Mouse (Mus musculus) forebrain, embryonic 16.5 days (tissue): Measurements from ENCODE around the gene Wfdc12. TPM values are rescaled to one million over a fixed set of nuclear protein-coding genes. Genes with fewer than 3 reads are reported as not detected.

Source experiments
- ATAC-seq: fragments of 200-750 bp; cut with Nextera tagmentation; 2 replicates; pipeline ENCODE4 v1.8.0; 2017; ENCODE audit warnings: mild to moderate bottlenecking, moderate library complexity
- H3K27ac ChIP-seq: fragments of 300-500 bp; sonication (generic); 2 replicates; pipeline ENCODE4 v1.5.1; 2014; ENCODE audit warnings: low read length, control low read depth
- H3K27me3 ChIP-seq: fragments of 300-500 bp; sonication (generic); replicated peaks from 2 replicates; pipeline ENCODE4 v1.6.1; 2014; ENCODE audit warnings: low read length; ENCODE audit not compliant: control insufficient read depth, insufficient read depth
- H3K36me3 ChIP-seq: fragments of 300-500 bp; sonication (generic); 2 replicates; pipeline ENCODE4 v1.6.1; 2014; ENCODE audit not compliant: control insufficient read depth, insufficient read depth
- H3K4me1 ChIP-seq: fragments of 300-500 bp; sonication (generic); replicated peaks from 2 replicates; pipeline ENCODE4 v1.6.1; 2014; ENCODE audit warnings: low read length; ENCODE audit not compliant: control insufficient read depth, insufficient read depth
- H3K4me2 ChIP-seq: fragments of 300-500 bp; sonication (generic); 2 replicates; pipeline ENCODE4 v1.6.1; 2014; ENCODE audit warnings: mild to moderate bottlenecking, low read length, control low read depth
- H3K4me3 ChIP-seq: fragments of 300-500 bp; sonication (generic); replicated peaks from 2 replicates; pipeline ENCODE4 v1.5.1; 2014; ENCODE audit warnings: mild to moderate bottlenecking, low read length, control low read depth
- H3K9ac ChIP-seq: fragments of 300-500 bp; sonication (generic); replicated peaks from 2 replicates; pipeline ENCODE4 v1.6.1; 2014; ENCODE audit warnings: low read depth, low read length, control low read depth
- H3K9me3 ChIP-seq: fragments of 300-500 bp; sonication (generic); 2 replicates; pipeline ENCODE4 v1.6.1; 2016; ENCODE audit warnings: low read length; ENCODE audit not compliant: control insufficient read depth
- WGBS: fragments of 180-500 bp; shearing (Covaris S2); extraction: QIAGEN DNeasy Blood & Tissue Kit; methylation state at CpG from one replicate; pipeline ENCODE4 v1.1.7; 2014; 5-methylcytosine and 5-hydroxymethylcytosine counted together
- polyA plus RNA-seq: library from polyadenylated mRNA; unstranded; fragments of >200 nt; fragmentation: Nextera tagmentation; extraction: Ambion mirVana; gene quantifications from 2 replicates; pipeline ENCODE4 v1.2.1, GENCODE M21; 2015

Wfdc12 gene
- polyA plus RNA-seq: not detected in 2 replicates

DNA sequence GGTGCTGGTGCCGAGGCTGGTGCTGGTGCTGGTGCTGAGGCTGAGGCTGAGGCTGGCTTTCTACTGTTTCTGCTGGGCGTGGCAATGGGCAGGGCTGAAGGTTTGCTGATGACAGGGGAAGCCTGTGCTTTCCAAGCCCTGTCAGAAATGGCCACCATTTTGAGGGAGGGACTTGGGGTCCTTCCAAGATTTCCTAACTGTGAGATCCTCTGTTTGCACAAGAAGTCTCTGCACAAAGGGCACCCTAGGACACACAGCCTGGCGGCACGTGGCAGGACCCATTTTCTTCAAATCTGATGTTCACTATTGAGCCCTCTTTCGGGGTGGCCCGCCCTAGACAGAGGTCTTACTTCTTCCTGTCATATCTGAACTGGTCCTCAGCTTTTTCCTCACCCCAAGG, at the start of gene Wfdc12:
Gene Wfdc12 (minus strand): TSS at position 33 of the 400 bp plus-strand sequence.
- Histone ChIP-seq H3K4me3 (no peak within 1 kb of the TSS), H3K27me3 (no peaks in the 10 kb centered on the region), H3K4me1 (no peaks in the 10 kb centered on the region), H3K9me3 (no peaks in the 10 kb centered on the region), H3K4me2 (no peak within 1 kb of the TSS), H3K36me3 (no peaks in the 10 kb centered on the region), H3K9ac (no peak within 1 kb of the TSS), H3K27ac (no peak within 1 kb of the TSS)
- no peak for ATAC-seq
- 89% methylated on average over 6 of the region's 6 CpGs for WGBS

DNA sequence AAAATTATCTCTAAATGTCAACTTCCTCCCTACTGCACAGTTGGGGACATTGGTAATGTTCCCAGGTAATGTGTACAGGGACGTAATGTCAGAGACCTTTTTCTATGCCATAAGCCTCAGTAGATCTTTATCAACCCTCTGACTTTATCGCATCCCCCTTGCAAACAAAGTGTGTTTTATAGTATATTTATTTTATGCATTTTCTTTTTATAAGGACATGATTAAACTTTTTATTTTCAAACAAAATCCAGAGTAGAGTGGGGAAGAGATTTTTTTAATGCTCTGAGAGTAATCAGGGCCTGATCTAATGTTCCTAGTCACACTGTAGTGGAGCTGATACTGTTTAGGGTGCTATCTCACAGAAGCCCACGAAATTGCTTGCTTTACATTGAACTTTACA, 48.0 kb upstream of the Wfdc12 start, which contains the start of gene Svs2:
Gene Svs2 (minus strand): TSS at position 101 of the 400 bp plus-strand sequence.
- Histone ChIP-seq H3K4me1 (no peaks in the 10 kb centered on the region), H3K27me3 (no peaks in the 10 kb centered on the region), H3K36me3 (no peaks in the 10 kb centered on the region), H3K9me3 (no peaks in the 10 kb centered on the region), H3K4me2 (no peak within 1 kb of the TSS), H3K4me3 (no peak within 1 kb of the TSS), H3K27ac (no peak within 1 kb of the TSS), H3K9ac (no peak within 1 kb of the TSS)
- 88% methylated on average over 3 of the region's 3 CpGs for WGBS
- no peak for ATAC-seq

DNA sequence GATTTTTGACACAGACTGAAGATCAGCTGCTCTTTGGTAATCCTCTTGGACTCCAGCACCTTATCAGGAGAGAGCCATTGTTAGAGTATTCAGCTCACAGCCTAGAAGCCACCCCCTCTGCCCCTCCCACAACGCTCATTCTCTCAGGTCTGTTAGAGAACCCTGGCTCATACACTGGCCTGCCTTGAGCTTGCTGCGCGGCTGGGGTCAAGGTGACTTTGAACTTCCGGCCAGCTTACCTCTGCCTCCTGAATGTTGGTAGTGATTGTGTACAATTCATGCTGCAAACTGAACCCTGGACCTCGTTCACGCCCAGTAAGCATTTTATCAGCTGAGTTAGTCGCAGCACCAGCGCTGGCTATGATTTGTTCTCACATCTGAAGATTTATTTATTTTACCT, 42.3 kb upstream of the Wfdc12 start:
- Histone ChIP-seq H3K4me3 (no peak overlapping the region), H3K9ac (no peak overlapping the region), H3K27ac (no peak overlapping the region), H3K9me3 (no peaks in the 10 kb centered on the region), H3K27me3 (no peaks in the 10 kb centered on the region), H3K4me1 (no peaks in the 10 kb centered on the region), H3K4me2 (no peak overlapping the region), H3K36me3 (no peaks in the 10 kb centered on the region)
- no peak for ATAC-seq
- WGBS: 95% methylated on average over 8 of the region's 8 CpGs

DNA sequence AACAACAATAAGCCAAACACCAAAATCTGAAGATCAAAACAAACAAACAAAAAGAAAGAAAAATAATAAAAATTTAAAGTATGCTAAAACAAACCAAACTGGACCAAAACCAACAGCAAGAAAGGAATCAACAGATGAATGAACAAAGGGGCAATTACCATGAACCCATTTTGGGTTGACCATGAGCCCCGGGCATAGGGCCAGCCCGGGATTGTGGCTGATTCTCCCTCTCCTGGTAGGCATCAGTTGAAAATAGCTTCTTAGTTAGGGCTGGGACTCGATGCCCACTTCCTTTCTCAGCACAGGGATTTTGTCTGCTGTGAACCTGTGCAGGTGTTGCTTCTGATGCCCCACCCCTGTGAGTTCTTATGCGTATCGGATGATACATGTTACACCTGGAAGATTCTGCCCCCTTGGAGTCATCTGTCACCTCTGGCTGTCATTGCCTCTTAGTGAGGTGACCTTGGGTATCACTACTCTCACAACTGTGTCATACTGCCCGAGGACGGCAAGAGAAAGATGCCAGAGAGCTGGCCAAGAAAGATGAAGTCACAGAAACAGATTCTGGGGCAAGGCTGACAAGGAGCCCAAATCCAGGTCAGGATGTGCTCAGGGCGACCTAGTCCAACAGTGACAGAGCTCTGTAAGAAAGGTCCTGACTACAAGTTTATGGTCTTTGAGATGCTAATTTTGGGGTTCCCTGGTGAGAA, 38.1 kb upstream of the Wfdc12 start:
- Histone ChIP-seq H3K4me1 (no peaks in the 10 kb centered on the region), H3K36me3 (no peaks in the 10 kb centered on the region), H3K4me3 (no peak overlapping the region), H3K9me3 (no peaks in the 10 kb centered on the region), H3K4me2 (no peak overlapping the region), H3K27me3 (no peaks in the 10 kb centered on the region), H3K27ac (no peak overlapping the region), H3K9ac (no peak overlapping the region)
- ATAC-seq: no peak
- 88% methylated on average over 8 of the region's 8 CpGs for WGBS

DNA sequence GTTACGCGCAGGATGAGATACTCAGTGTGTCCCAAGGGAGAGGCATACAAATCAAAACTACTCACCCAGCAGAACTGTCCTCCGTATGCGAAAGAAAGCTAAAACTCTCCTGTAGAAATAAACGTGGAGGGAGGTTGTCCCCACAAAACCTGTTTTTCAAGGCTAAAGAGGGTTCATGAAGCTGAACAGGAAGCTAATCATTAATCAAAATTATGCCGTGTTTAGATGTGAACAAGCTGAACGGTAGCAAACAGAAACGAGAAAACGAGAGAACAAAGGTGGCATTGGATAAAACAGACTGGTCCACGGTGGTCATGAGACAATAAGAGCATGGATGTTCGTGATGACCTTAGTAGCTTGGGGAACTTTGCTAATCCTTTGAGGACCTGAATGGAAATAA, 31.1 kb upstream of the Wfdc12 start, which contains the start of gene Wfdc15b:
Gene Wfdc15b (minus strand): TSS at position 139 of the 400 bp plus-strand sequence.
- H3K9ac ChIP-seq: no peak within 1 kb of the TSS
- H3K4me2 ChIP-seq: no peak within 1 kb of the TSS
- WGBS: 82% methylated on average over 11 of the region's 11 CpGs
- no peak within 1 kb of the TSS for H3K4me3 ChIP-seq
- ATAC-seq: no peak
- H3K27ac ChIP-seq: no peak within 1 kb of the TSS
- H3K36me3 ChIP-seq: no peaks in the 10 kb centered on the region
- H3K27me3 ChIP-seq: no peaks in the 10 kb centered on the region
- no peaks in the 10 kb centered on the region for H3K9me3 ChIP-seq
- H3K4me1 ChIP-seq: no peaks in the 10 kb centered on the region

GRCm38 (mm10) chr2:164219295-164219694, 28.9 kb upstream of the Wfdc12 start:
- no peak overlapping the region for H3K4me2 ChIP-seq
- H3K9ac ChIP-seq: no peak overlapping the region
- H3K9me3 ChIP-seq: no peaks in the 10 kb centered on the region
- no peaks in the 10 kb centered on the region for H3K4me1 ChIP-seq
- no peak overlapping the region for H3K4me3 ChIP-seq
- no peak for ATAC-seq
- H3K27me3 ChIP-seq: no peaks in the 10 kb centered on the region
- H3K36me3 ChIP-seq: no peaks in the 10 kb centered on the region
- H3K27ac ChIP-seq: no peak overlapping the region
- 88% methylated on average over 9 of the region's 9 CpGs for WGBS

DNA sequence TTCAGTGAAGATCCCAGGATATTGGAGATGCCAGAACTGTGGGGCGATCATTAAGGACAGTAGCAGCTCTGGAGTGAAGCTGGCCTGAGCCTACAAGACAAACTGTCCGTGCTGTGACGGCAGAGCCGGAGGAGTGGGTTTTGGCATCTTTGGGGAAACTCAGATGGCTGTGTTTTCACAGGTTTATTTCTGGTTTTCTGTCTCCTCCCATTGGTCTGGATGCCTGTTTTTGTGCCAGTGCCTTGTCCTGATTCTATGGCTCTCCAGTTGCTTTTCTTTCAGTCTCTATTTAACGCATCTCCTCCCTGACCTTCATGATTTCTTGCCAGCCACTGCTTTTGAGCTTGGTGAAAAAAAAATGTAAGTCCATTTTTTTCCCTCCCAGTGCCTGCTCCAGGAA, 22.3 kb upstream of the Wfdc12 start:
- H3K4me3 ChIP-seq: no peak overlapping the region
- no peak overlapping the region for H3K4me2 ChIP-seq
- 76% methylated on average over 5 of the region's 5 CpGs for WGBS
- peaks cover 2% of the 10 kb centered on the region; the same call in 1 of the 2 replicates for H3K9me3 ChIP-seq
- H3K9ac ChIP-seq: no peak overlapping the region
- H3K4me1 ChIP-seq: no peaks in the 10 kb centered on the region
- no peaks in the 10 kb centered on the region for H3K27me3 ChIP-seq
- no peaks in the 10 kb centered on the region for H3K36me3 ChIP-seq
- no peak for ATAC-seq
- no peak overlapping the region for H3K27ac ChIP-seq

DNA sequence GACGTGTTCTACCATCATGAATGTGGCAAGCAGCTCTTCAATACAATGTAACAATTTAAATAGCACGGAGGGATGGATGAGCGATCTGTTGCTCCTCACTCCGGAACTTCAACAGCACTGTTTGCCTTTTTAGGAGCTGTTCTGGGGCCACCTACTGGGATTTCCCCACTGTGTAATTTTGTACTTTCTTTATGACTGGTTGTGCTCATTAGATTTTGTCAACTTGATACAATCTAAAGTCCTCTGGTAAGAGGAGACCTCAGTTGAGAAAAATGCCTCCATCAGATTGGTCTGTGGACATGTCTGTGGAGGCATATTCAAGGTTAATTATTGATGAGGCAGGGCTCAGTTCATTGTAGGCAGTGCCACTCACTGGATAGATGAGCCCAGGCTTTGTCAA, 20.5 kb upstream of the Wfdc12 start:
- 84% methylated on average over 4 of the region's 4 CpGs for WGBS
- Histone ChIP-seq H3K9me3 (peaks cover 2% of the 10 kb centered on the region; the same call in 1 of the 2 replicates), H3K36me3 (no peaks in the 10 kb centered on the region), H3K4me2 (no peak overlapping the region), H3K9ac (no peak overlapping the region), H3K4me3 (no peak overlapping the region), H3K4me1 (no peaks in the 10 kb centered on the region), H3K27me3 (no peaks in the 10 kb centered on the region), H3K27ac (no peak overlapping the region)
- no peak for ATAC-seq

- H3K4me1 ChIP-seq: no peaks in the 10 kb centered on the region
- no peak overlapping the region for H3K4me2 ChIP-seq
- no peak overlapping the region for H3K9ac ChIP-seq
- H3K4me3 ChIP-seq: no peak overlapping the region
- H3K9me3 ChIP-seq: peaks cover 2% of the 10 kb centered on the region; the same call in 1 of the 2 replicates
- 84% methylated on average over 4 of the region's 4 CpGs for WGBS
- H3K27ac ChIP-seq: no peak overlapping the region
- no peak for ATAC-seq
- H3K27me3 ChIP-seq: no peaks in the 10 kb centered on the region
- H3K36me3 ChIP-seq: no peaks in the 10 kb centered on the region
These were observed 16.3 kb upstream of the Wfdc12 start for GRCm38 (mm10) chr2:164206676-164207075.
